Mouse (Mus musculus): Measurements from ENCODE around the gene Gm3336. TPM values are rescaled to one million over a fixed set of nuclear protein-coding genes. Genes with fewer than 3 reads are reported as not detected.
A peak's percentile ranks its signal among the peaks of the same experiment; 100 is the strongest.

Gene Gm3336
- total RNA-seq, 2 experiments from 2014 or later, result not detected

DNA sequence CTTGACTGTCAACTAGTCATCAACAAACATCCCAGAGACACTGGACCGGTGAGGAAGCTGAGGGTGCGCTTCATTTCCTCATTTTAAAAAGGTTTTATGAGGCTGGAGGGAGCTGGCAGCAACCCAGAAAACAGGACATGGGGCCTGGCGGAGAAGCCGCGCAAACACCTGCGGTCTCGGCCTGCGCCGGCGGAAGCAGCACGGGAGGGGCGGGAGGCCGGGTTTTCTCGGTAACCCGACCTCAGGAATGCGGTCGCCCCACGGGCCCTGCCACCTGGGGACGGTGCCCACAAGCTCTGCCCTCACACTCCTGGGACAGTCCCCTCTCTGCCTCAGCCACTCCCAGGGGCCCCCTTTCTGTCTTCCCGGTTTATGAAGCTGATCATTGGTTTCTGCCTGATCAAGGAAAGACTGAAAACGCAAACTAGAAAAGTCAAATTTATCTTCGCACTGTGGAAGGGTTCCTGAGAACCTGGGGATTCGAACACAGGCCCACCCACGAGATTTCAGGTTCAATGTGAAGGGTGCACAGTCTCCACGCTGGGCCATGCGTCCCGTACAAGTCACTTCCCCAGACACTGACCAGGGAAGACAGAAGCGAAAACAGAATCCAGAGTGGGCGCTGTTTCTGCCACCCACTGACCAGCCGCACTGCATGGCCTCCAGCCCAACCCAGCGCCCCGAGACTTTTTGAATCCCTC, 22.9 kb upstream of the Gm3336 start:
- DNase-seq (ENCODE audit: low spot score), result peak; percentile 64

DNA sequence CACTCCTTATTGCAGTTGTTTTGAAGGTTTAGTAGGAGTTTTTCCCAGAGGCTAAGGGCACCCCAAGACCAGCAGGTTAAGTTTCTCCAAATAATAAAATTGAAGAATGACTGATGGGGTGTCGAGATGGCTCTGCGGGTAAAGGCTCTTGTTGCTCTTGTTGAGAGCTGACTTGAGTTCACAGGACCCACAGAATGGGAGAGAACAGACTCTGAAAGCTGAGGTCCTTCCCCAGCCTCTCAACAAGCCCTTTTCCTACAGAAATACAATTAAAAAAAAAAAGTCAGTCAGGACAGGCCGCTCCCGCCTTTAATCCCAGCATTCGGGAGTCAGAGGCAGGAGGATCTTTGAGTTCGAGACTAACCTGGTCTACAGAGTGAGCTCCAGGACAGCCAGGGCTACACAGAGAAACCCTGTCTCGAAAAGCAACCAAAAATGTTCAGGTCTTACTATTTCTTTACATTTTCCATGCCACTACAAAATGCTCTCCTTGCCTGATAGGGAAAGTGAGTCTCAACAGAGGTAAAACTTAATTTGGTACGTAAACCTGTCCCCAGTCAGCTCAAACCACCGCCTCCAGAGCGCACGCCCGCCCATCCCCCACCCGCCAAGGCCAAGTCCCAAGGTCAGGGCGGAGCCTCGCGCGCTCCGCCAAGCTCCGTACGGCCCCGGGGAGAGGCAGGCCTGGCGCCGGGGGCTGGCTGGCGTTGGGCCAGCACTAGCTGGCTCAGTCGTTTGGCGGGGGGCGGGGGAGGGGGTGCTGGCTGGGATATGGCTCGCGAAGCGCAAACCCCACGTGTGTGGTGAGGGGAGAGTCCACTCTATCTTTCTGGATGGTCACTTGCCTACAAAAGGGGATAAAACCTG, 22.1 kb upstream of the Gm3336 start:
- peak; percentile 72 for DNase-seq (ENCODE audit: low spot score)

DNA sequence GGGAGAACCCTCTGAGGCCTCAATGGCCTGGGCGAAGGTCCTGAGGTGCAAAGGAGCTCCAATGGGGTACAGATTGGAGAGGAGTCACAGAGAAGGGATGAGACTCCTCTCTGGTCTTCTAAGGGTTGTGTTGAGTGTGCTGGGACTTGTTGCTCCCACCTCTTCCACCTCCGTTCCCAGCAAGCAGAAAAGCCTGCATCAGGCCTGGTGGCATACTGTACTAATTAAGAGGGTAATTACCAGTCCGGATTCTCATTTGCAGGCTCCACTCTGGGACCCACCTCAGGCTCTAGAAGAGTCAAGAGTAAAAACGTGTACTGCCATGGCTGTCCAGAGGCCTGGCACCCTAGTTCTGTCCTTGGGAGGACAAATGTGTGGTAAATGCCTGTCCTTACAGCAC, 21.4 kb upstream of the Gm3336 start:
- no peak for DNase-seq (ENCODE audit: low spot score)

DNA sequence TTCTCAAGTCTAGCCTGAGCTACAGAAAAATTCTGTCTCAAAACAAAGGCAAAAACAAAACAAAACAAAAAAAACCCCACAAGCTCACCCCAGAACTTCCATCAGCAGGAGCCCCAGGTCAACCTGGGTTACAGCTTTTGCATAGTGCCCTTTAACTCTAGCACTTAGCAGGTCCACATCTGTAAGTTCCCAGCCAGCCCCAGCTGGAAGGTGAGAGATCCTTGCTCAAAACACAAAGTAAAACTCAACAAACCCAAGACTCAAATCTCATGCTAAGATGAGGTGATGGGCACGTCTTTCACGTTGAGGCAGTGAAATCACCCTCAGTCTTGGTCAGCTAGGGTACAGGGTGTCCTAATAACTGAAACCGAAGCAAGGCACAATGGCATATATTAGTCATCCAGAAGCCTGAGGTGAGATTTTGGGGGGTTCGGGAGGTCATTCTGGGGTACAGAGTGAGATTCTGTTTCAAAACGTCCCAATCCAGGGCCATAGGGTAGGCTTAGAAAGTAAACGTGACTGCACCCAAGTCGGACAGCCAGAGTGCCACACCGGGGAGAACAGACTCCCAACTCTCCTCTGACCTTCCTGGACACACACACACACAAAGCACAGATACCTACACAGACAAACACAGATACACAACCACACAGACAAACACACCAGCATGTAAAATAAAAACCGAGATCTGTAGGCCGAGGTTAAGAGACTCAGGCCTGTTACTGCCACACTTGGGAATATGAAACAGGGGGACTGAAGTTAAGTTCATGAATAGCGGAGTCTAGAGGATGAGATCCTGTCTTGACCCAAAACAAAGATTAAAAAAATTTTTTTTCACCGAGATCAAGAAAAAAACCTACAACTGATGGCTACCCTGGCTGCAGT, 20.7 kb upstream of the Gm3336 start:
- no peak for DNase-seq (ENCODE audit: low spot score)

DNA sequence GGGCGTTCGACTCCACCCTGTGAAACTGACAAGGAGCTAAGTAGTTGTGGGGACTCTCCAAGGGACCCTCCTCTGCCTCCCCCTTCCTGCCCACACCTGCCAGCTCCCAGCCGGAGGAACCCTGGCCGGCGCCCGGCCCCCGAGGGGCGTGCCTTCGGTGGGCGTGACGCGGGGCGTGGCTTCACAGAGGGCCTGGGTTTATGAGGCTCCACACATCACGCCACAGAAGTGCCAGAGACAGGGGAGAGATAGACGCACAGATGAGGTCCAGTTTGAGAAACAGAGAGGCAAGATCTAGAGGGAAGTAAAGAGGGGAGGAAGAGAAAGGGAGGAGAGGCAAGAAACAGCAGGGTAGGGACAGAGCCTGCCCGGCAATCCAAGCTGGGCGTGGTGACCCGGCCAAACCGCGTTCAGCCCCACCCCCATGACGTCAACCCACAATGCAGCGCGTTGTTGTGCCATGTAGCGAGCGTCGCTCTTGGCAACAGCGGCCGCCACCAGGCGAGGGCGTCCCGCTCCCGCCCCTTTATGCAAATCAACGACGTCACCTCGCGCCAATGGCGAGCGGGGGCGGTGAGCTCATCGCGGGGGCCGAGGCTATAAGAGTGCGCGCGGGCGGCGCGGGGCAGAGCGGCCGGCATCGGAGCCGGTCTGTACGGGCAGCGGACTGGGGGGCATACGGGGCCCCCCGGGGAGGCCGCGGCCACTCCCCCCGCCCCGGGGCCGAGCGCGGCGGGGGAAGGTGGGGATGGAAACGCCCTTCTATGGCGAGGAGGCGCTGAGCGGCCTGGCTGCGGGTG, 19.8 kb upstream of the Gm3336 start, which contains the start of gene Jund:
TSS of gene Jund (plus strand) at position 640 of the 800 bp plus-strand sequence.
- DNase-seq (ENCODE audit: low spot score), result peak; percentile 99

DNA sequence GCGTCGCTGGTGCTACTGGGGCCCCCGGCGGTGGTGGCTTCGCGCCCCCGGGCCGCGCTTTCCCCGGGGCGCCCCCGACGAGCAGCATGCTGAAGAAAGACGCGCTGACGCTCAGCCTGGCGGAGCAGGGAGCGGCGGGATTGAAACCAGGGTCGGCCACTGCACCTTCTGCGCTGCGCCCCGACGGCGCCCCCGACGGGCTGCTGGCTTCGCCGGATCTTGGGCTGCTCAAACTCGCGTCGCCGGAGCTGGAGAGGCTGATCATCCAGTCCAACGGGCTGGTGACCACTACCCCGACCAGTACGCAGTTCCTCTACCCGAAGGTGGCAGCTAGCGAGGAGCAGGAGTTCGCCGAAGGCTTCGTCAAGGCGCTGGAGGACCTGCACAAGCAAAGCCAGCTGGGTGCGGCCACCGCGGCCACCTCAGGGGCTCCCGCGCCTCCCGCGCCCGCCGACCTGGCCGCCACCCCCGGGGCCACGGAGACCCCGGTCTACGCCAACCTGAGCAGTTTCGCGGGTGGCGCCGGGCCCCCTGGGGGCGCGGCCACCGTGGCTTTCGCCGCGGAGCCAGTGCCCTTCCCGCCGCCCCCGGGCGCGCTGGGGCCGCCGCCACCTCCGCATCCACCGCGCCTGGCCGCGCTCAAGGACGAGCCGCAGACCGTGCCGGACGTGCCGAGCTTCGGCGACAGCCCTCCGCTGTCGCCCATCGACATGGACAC, 19.1 kb upstream of the Gm3336 start:
- peak; percentile 52 for DNase-seq (ENCODE audit: low spot score)

DNA sequence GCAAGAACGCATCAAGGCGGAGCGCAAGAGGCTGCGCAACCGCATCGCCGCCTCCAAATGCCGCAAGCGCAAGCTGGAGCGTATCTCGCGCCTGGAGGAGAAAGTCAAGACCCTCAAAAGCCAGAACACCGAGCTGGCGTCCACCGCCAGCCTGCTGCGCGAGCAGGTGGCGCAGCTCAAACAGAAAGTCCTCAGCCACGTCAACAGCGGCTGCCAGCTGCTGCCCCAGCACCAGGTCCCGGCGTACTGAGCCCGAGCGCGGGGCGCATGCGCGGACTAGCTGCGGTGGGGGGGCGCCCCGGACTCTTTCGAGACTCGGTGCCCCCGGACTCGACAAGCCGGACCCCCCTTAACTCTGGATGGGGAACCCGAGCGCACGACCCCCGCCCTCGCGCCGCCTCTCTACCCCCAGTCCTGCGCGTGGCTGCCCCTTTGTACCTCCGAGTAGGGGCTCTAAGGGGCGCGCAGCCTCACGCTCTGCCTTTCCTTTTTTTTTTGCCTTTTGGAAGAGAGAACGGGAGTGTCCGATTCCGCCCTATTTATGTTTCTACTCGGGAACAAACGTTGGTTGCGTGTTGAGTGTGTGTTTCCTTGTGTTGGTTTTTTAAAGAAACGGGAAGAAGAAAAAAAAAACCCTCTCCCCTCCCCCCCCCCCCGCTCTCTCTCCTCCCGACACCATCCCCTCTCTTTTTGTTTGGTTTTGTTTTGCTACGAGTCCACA, 18.3 kb upstream of the Gm3336 start:
- DNase-seq (ENCODE audit: low spot score), result peak; percentile 78

DNA sequence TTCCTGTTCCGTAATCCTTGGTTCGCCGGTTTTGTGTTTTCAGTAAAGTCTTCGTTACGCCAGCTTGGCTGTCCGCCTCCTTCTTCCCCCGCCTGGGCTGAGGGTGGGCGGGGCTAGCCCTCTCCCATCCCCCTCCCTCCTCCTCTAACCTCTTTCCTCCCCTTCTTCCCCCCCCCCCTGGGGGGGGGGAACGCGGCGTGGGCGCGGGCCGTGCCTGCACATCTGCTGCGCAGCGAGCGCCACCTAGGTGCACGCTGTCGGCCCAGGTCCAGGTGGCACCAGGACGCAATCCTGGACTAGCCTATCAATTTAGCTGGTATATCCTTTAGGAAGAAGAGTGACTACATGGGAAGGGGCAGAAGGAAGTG, 17.8 kb upstream of the Gm3336 start:
- peak; percentile 93 for DNase-seq (ENCODE audit: low spot score)

DNA sequence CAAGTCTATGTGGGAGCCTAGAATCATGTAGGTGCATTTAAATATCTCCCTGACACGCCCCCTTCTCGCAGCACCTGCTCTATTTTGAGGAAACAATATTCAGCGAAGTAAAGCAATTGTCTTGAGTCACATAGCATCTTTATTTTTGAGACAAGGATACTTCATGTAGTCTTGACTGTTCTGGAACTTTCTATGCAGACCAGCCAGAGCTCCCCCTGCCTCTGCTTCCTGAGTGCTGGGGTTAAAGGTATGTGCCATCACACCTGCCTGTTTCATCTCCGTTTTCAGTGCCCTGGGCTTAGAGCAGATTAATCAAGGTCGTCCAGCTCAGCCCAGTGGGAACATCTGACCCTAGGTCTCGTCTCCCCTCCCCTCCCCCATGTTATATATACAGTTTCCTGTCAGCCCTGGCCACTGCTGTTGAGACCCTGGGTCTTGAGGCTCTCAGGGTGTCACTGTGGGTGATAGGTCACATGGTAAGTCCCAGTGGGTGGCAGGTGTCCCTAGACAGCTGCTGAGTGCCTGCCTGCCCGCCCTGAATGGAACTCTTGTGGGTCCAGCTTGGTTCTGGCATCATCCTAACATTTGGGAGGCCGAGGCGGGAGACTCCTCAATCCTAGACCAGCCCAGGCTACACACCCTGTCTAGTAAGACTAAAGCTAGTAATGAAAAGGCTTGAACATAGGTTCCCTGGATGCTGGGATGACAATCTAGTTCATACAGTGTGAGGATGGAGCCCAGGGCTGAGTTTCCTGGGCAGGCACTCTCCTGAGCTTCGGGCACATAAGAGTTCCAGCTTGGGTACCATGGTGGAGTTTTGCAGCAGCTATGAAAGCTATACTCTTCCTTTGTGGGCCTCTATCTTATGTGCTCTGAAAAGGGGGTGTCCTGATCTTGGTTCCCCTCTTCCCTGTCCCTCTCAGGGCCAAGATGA, 17.0 kb upstream of the Gm3336 start:
- DNase-seq (ENCODE audit: low spot score), result no peak

DNA sequence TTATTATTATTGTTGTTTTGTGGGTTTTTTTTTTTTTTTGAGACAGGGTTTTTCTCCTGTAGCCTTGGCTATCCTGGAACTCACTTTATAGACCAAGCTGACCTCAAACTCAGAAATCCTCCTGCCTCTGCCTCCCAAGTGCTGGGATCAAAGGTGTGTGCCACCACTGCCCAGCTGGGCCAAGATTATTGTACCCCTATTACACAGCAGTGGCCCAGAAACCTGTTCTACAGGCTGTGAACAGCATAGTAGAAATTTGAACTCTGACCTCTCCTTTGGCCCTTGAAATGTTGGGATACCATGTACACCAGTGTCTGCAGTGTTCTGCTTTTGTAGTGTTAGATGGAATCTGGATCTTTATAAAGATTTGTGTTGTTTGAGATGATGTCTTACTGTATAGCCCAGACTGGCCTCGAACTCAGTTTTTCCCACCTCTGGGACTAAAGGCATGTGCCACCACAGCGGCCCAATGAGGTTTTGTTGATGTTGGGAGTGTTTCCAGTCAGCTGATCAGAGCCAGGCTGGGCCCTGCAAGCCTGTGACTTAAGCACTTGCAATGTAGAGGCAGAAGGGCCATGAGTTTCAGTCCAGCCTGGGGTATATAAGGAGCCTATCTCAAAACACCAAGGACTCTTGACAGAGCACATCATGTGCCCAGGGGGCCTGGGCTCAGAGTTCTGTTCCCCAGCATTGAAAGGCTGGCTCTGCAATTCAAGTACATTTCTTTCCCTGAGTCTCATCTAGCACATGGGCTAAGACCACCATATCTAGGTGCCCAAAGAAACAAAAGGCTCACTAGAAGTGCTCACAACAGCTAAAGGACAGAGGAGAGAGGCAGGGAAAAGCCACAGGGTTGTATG, 16.1 kb upstream of the Gm3336 start:
- DNase-seq (ENCODE audit: low spot score), result no peak

DNA sequence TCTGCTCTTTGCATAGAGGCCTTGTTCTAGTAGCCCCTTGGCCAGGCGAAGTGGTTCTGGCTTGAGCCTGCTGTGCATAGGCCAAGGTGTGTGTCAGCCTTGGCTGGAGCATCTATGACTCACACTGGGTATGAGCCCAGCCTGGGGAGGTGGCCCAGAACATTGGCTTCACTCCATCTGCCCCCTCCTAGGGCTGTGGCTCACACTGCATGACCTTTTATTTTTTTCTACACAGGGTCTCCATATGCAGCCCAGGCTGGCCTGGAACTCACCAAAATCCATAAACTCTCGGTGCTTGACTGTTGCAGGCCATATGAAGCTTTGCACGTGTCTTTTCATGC, 15.5 kb upstream of the Gm3336 start:
- peak; percentile 91 for DNase-seq (ENCODE audit: low spot score)

DNA sequence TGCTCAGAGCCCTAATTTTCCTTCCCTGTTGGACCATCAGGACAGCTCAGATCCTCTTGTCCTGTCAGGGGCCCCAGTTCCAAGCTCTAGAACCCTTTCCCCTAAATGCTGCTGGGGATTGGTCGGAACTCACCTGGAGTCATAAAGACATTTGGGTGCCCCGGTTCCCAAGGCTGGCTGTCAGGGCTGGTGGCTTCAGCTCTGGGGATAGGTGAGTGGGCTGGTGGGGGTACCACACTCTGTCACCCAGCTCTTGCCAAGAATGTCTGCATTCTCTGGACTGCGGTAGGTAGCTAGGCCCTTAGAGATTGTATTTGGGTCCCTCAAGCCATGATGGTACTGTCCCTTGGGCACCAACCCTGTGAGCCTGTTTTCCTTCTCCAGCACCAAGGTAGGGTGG, 15.1 kb upstream of the Gm3336 start, which contains the start of gene Iqcn:
TSS of gene Iqcn (plus strand) at position 171 of the 400 bp plus-strand sequence.
- no peak for DNase-seq (ENCODE audit: low spot score)

DNA sequence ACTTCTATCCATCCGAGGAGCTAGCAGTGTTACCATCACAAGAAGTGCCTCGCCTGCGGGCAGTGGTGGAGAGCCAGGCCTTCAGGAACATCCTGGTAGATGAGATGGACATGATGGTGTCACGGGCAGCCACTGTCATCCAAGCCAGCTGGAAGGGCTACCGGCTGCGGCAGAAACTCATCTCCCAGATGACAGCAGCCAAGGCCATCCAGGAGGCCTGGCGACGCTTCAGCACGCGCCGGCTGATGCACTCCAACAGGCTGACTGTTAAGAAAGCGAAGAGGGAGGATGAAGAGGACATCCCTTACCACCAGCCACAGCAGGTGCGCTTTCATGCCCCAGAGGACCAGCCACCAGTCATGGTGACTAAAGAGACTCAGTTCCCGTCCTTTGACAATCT, 10.1 kb upstream of the Gm3336 start:
- peak; percentile 65 for DNase-seq (ENCODE audit: low spot score)

DNA sequence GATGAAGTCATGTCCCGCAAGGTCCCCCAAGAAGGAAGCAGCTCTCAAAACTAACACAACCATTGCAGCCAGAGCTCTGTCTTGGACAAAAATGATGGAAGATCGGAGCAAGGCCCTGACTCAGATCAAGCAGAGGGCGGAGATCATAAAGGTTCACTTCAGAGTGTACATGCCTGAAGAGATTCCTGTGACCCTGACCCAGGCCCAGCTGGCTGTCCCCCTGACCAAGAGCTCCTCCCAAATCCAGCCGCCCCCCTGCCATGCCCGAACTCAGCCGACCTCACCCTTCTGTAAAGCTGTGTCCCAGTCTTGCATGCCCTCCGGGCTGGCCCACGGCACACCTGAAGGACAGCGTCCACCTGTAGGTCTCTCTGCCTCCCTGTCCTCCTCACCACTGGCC, 8.5 kb upstream of the Gm3336 start:
- DNase-seq (ENCODE audit: low spot score), result no peak

DNA sequence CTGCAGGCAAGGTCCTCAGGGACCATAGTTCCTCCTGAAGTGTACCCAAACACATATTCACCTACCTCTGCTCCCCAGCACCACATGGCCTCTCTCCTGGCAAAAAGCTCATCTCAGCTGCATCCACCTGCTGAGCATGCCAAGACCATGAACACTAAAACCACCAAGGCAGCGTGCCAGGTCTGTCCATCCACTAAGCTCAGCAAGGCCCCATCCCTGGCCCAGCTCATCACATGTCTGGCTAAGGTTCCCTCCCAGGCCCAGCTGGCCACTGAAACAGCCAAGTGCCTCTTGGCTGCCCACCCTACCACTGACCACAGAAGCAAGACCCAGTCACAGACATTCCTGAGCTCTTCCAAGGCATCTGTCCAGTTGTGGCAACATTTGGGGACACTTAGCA, 8.0 kb upstream of the Gm3336 start:
- peak; percentile 68 for DNase-seq (ENCODE audit: low spot score)

DNA sequence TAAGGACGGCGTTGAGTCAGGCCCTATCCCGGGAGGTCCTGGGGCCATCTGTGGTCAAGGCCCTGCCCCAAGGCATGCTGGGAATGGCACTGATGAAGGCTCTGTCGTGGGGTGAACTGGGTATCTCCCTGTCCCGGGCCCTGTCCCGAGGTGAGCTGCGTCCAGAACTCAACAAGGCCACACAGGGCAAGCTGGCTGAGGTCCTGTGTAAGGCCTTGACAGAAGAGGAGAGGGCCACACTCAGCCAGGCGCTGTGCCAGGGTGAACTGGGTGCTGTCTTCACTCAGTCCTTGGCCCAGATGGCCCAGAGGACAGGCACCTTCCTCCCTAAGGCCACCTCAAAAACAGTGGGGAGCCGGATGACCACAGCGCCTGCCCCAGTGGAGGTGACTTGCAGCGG, 7.3 kb upstream of the Gm3336 start:
- no peak for DNase-seq (ENCODE audit: low spot score)

DNA sequence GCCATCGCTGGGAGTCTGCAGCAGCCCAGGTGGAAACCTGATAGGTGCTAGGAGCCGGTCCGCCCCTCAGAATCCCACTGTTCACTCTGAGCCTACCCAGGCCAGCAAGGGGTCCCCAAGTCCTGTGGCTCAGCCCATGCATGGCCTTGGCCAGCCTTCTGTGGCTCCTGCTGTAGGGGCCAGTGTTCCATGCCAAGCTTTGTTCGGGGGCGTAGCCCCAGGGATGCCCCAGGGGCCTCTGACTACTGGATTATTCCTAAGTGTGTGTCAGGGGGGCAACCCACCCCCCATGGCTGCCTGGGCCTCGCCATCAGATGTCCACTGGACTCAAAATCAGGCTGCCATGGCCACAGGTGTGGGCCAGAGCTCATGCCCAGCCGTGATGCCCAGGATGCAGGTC, 4.4 kb upstream of the Gm3336 start:
- DNase-seq (ENCODE audit: low spot score), result no peak

DNA sequence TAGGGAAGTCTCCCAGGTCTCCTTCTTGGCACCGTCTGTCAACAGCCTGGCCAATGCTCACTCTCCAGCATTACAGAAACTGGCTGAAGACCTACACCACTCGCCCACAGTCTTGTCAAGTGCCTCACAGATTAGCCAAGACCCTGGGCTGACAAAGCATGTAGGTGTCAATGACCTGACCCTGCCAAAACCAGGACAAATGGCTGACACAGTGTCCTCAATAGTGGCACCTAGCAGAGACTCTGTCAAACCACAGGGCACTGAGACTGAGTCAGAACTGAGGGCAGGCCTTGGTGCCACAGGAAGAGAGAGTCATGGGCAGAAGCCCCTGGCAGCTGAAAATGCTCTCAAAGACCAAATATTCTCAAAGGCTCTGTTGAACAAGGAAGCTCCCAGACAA, 3.3 kb upstream of the Gm3336 start:
- no peak for DNase-seq (ENCODE audit: low spot score)
